8 mouse cellular contexts compared by ENCODE assay signal in genomic region chr5:142692248-142692647, GRCm38 (mm10). TPM values are rescaled to one million over a fixed set of nuclear protein-coding genes. Genes with fewer than 3 reads are reported as not detected.
DNase-seq lines count a peak whose midpoint lies in the region; ATAC-seq and TF ChIP-seq lines count a peak whose summit lies in the region.

Gene Slc29a4 (plus strand): TSS chr5:142692512.

- no peaks in the 10 kb centered on the region for H3K4me1 ChIP-seq in embryonic facial prominence, embryonic 12.5 days
- peaks cover 23% of the 10 kb centered on the region for H3K4me1 ChIP-seq in midbrain, embryonic 14.5 days (ENCODE audit: control insufficient read depth, insufficient read depth, low read length)
- H3K4me1 ChIP-seq in lung, postnatal 0 days (ENCODE audit: insufficient read depth, low read depth, low read length): no peaks in the 10 kb centered on the region

- H3K4me3 ChIP-seq in embryonic facial prominence, embryonic 12.5 days: no peak within 1 kb of the TSS
- H3K4me3 ChIP-seq in midbrain, embryonic 14.5 days (replicated peaks; ENCODE audit: low read depth, low read length): no peak within 1 kb of the TSS
- no peak within 1 kb of the TSS for H3K4me3 ChIP-seq in lung, postnatal 0 days (ENCODE audit: low read depth, low read length)

- 66% methylated on average over 14 of the region's 14 CpGs for WGBS in embryonic facial prominence, embryonic 12.5 days
- 66% methylated on average over 14 of the region's 14 CpGs for WGBS in midbrain, embryonic 14.5 days
- 40% methylated on average over 14 of the region's 14 CpGs for WGBS in lung, postnatal 0 days

- H3K9me3 ChIP-seq in embryonic facial prominence, embryonic 12.5 days: no peaks in the 10 kb centered on the region
- no peaks in the 10 kb centered on the region for H3K9me3 ChIP-seq in midbrain, embryonic 14.5 days (ENCODE audit: control insufficient read depth, low read length)
- no peaks in the 10 kb centered on the region for H3K9me3 ChIP-seq in lung, postnatal 0 days (ENCODE audit: low read length)

- no peak for DNase-seq in adrenal gland, postnatal 14 days
- peak; percentile 72 to 88 for DNase-seq in layer of hippocampus, adult 18-20 months (ENCODE audit: low spot score in 2 of 2)
- DNase-seq in midbrain, embryonic 14.5 days: peak; percentile 37
- no peak for DNase-seq in embryo, embryonic 11 days
- no peak for DNase-seq in lung, postnatal 0 days (ENCODE audit: low spot score)
- no peak for DNase-seq in heart, postnatal 25 days (ENCODE audit: low spot score)

- no peak within 1 kb of the TSS for H3K9ac ChIP-seq in embryonic facial prominence, embryonic 12.5 days
- no peak within 1 kb of the TSS for H3K9ac ChIP-seq in midbrain, embryonic 14.5 days (replicated peaks; ENCODE audit: low read length)
- no peak within 1 kb of the TSS for H3K9ac ChIP-seq in lung, postnatal 0 days (replicated peaks; ENCODE audit: low read depth)

- TF ChIP-seq CTCF in lung, postnatal 0 days (IDR thresholded peaks at IDR 0.05): no peak

- no peak within 1 kb of the TSS for H3K4me2 ChIP-seq in embryonic facial prominence, embryonic 12.5 days (replicated peaks)
- H3K4me2 ChIP-seq in midbrain, embryonic 14.5 days (ENCODE audit: low read length): no peak within 1 kb of the TSS
- no peak within 1 kb of the TSS for H3K4me2 ChIP-seq in lung, postnatal 0 days (replicated peaks; ENCODE audit: low read depth, low read length)

- H3K36me3 ChIP-seq in embryonic facial prominence, embryonic 12.5 days: no peaks in the 10 kb centered on the region
- H3K36me3 ChIP-seq in midbrain, embryonic 14.5 days (ENCODE audit: control insufficient read depth, insufficient read depth, low read length): no peaks in the 10 kb centered on the region
- no peaks in the 10 kb centered on the region for H3K36me3 ChIP-seq in lung, postnatal 0 days (ENCODE audit: insufficient read depth, low read length)

- no peak for TF ChIP-seq EP300 in lung, postnatal 0 days (IDR thresholded peaks at IDR 0.05)

- H3K27me3 ChIP-seq in embryonic facial prominence, embryonic 12.5 days: no peaks in the 10 kb centered on the region
- H3K27me3 ChIP-seq in midbrain, embryonic 14.5 days (ENCODE audit: control insufficient read depth, insufficient read depth, low read length): no peaks in the 10 kb centered on the region
- no peaks in the 10 kb centered on the region for H3K27me3 ChIP-seq in lung, postnatal 0 days (replicated peaks; ENCODE audit: insufficient read depth, low read length)

- H3K27ac ChIP-seq in embryonic facial prominence, embryonic 12.5 days: no peak within 1 kb of the TSS
- peak within 1 kb of the TSS; percentile 63; the same call in 1 of the 2 replicates for H3K27ac ChIP-seq in midbrain, embryonic 14.5 days (replicated peaks; ENCODE audit: low read depth, low read length)
- H3K27ac ChIP-seq in lung, postnatal 0 days (ENCODE audit: low read length): no peak within 1 kb of the TSS

- intact Hi-C loops in heart, postnatal 25 days (cut with DNase I): no loop called here

- no peak for ATAC-seq in embryonic facial prominence, embryonic 12.5 days (ENCODE audit: insufficient number of reproducible peaks, insufficient read depth, low FRiP score, low TSS enrichment)
- ATAC-seq in midbrain, embryonic 14.5 days (ENCODE audit: low FRiP score, low TSS enrichment): no peak
- no peak for ATAC-seq in lung, postnatal 0 days
- ATAC-seq in granulocyte monocyte progenitor cell, adult 5-6 weeks (replicated peaks; ENCODE audit: poor library complexity, severe bottlenecking): no peak

RNA-seq across cellular contexts. Expression of gene Slc29a4, which starts in this region (rescaled TPM):
- 19.5 and 22.6 TPM in 2 replicates for total RNA-seq in adrenal gland, postnatal 14 days (2021)
- 15.7 and 19.0 TPM in 2 replicates for polyA plus RNA-seq in embryonic facial prominence, embryonic 12.5 days (2016; fragmentation: Nextera tagmentation; extraction: Ambion mirVana)
- total RNA-seq in layer of hippocampus, adult 18-20 months (2021): 10 to 100 TPM; 43.0 to 45.7 TPM
- 78.0 and 82.6 TPM in 2 replicates for polyA plus RNA-seq in midbrain, embryonic 14.5 days (2014; fragmentation: Nextera tagmentation; extraction: Ambion mirVana)
- 2.3 TPM in 2 replicates for polyA plus RNA-seq in lung, postnatal 0 days (2015; fragmentation: Nextera tagmentation; extraction: Ambion mirVana)
- total RNA-seq in heart, postnatal 25 days (2021): under 1 TPM; 0.34 to 0.65 TPM
- total RNA-seq in granulocyte monocyte progenitor cell, adult 5-6 weeks (2014; fragmentation: Nextera tagmentation): 0.09 TPM in 1 of 2 replicates, not detected in the other
- not detected in 2 replicates for total RNA-seq in granulocyte monocyte progenitor cell, adult 5-6 weeks (2017)

Comparison
In these comparisons a context has a peak if more than half of its experiments do, and no peak if none do; other contexts are left out.
1. RNA of gene Slc29a4 (total RNA-seq): 43.0 to 45.7 TPM in layer of hippocampus, adult 18-20 months and 19.5 to 22.6 TPM in adrenal gland, postnatal 14 days; 0.34 to 0.65 TPM in heart, postnatal 25 days and 0.09 TPM in granulocyte monocyte progenitor cell, adult 5-6 weeks; every median in the first group is over 10 times any median in the second.
2. DNase-seq: peak in layer of hippocampus, adult 18-20 months (2 of 2) and midbrain, embryonic 14.5 days (single experiment); none in adrenal gland, postnatal 14 days (single experiment), embryo, embryonic 11 days (single experiment), lung, postnatal 0 days (single experiment) and heart, postnatal 25 days (single experiment).